Mouse (Mus musculus) embryonic facial prominence, embryonic 11.5 days (tissue): ENCODE measurements around the gene Slc35b1. TPM values are rescaled to one million over a fixed set of nuclear protein-coding genes. Genes with fewer than 3 reads are reported as not detected.

Source experiments
- ATAC-seq: fragments of 200-750 bp; cut with Nextera tagmentation; replicated peaks from 2 replicates; pipeline ENCODE4 v1.8.0; 2017; ENCODE audit warnings: low read depth; ENCODE audit not compliant: insufficient number of reproducible peaks, low FRiP score, low TSS enrichment
- DNase-seq: peaks from one replicate; pipeline ENCODE4 v3.0.0-alpha.2; 2015; ENCODE audit warnings: low spot score
- H3K27ac ChIP-seq: fragments of 300-500 bp; sonication (generic); replicated peaks from 2 replicates; pipeline ENCODE4 v1.5.1; 2014; ENCODE audit warnings: mild to moderate bottlenecking, low read depth, low read length, control low read depth
- H3K27me3 ChIP-seq: fragments of 300-500 bp; sonication (generic); 2 replicates; pipeline ENCODE4 v1.6.1; 2014; ENCODE audit warnings: mild to moderate bottlenecking, low read length, moderate library complexity, mixed read lengths; ENCODE audit not compliant: control insufficient read depth, insufficient read depth
- H3K36me3 ChIP-seq: fragments of 300-500 bp; sonication (generic); replicated peaks from 2 replicates; pipeline ENCODE4 v1.6.1; 2014; ENCODE audit warnings: low read depth, mild to moderate bottlenecking, low read length, moderate library complexity, mixed read lengths; ENCODE audit not compliant: control insufficient read depth, insufficient read depth
- H3K4me1 ChIP-seq: fragments of 300-500 bp; sonication (generic); 2 replicates; pipeline ENCODE4 v1.6.1; 2014; ENCODE audit warnings: low read length, mixed read lengths; ENCODE audit not compliant: control insufficient read depth, insufficient read depth
- H3K4me2 ChIP-seq: fragments of 300-500 bp; sonication (generic); 2 replicates; pipeline ENCODE4 v1.6.1; 2014; ENCODE audit warnings: low read depth, mild to moderate bottlenecking, control low read depth, low read length, moderate library complexity
- H3K4me3 ChIP-seq: fragments of 300-500 bp; sonication (generic); 2 replicates; pipeline ENCODE4 v1.5.1; 2014; ENCODE audit warnings: low read depth, low read length, control low read depth
- H3K9ac ChIP-seq: fragments of 300-500 bp; sonication (generic); replicated peaks from 2 replicates; pipeline ENCODE4 v1.6.1; 2014; ENCODE audit warnings: mild to moderate bottlenecking, control low read depth, low read length
- H3K9me3 ChIP-seq: fragments of 300-500 bp; sonication (generic); replicated peaks from 2 replicates; pipeline ENCODE4 v1.6.1; 2016; ENCODE audit warnings: mild to moderate bottlenecking, low read length, inconsistent platforms, mixed read lengths; ENCODE audit not compliant: control insufficient read depth
- WGBS: fragments of 180-500 bp; shearing (Covaris S2); extraction: QIAGEN DNeasy Blood & Tissue Kit; methylation state at CpG from one replicate; pipeline ENCODE4 v1.1.7; 2014; 5-methylcytosine and 5-hydroxymethylcytosine counted together
- polyA plus RNA-seq: library from polyadenylated mRNA; unstranded; fragments of >200 nt; fragmentation: Nextera tagmentation; extraction: Ambion mirVana; gene quantifications from 2 replicates; pipeline ENCODE4 v1.2.1, GENCODE M21; 2014

The Slc35b1 gene
- polyA plus RNA-seq, 1 experiment from 2014 or later, result 125 TPM

GRCm38 (mm10) chr11:95432194-95432593 is 47.7 kb downstream of the Slc35b1 start:
- Histone ChIP-seq H3K36me3 (no peaks in the 10 kb centered on the region), H3K9me3 (no peaks in the 10 kb centered on the region), H3K9ac (no peak overlapping the region), H3K27ac (no peak overlapping the region), H3K4me2 (no peak overlapping the region), H3K27me3 (no peaks in the 10 kb centered on the region), H3K4me3 (no peak overlapping the region), H3K4me1 (no peaks in the 10 kb centered on the region)
- peak; percentile 55 for DNase-seq
- 76% methylated on average over 2 of the region's 2 CpGs for WGBS
- no peak for ATAC-seq

Other genes starting within 250 kb of the Slc35b1 start
- gene Dlx4, start 238.4 kb upstream of the Slc35b1 start, polyA plus RNA-seq, result 3.0 and 3.6 TPM in 2 replicates
- not detected in 2 replicates for gene Tac4, start 123.2 kb upstream of the Slc35b1 start, polyA plus RNA-seq
- gene Kat7, start 74.4 kb upstream of the Slc35b1 start, polyA plus RNA-seq, result 81.9 and 87.9 TPM in 2 replicates
- 14.1 and 15.0 TPM in 2 replicates for gene Fam117a, start 47.7 kb upstream of the Slc35b1 start, polyA plus RNA-seq
- gene Spop, start 29.4 kb downstream of the Slc35b1 start, polyA plus RNA-seq, result 95.3 and 100 TPM in 2 replicates
- 0.61 and 0.98 TPM in 2 replicates for gene Nxph3, start 129.9 kb downstream of the Slc35b1 start, polyA plus RNA-seq
- 13.7 and 13.9 TPM in 2 replicates for gene Ngfr, start 203.0 kb downstream of the Slc35b1 start, polyA plus RNA-seq